Mouse (Mus musculus) intestine, embryonic 14.5 days (tissue): ENCODE data around the gene Mylk2. TPM values are rescaled to one million over a fixed set of nuclear protein-coding genes. Genes with fewer than 3 reads are reported as not detected.

ENCODE experiments used
- ATAC-seq: fragments of 200-750 bp; cut with Nextera tagmentation; replicated peaks from 2 replicates; pipeline ENCODE4 v1.8.0; 2017; ENCODE audit warnings: low read depth, moderate number of reproducible peaks, moderate TSS enrichment, moderate library complexity; ENCODE audit not compliant: low FRiP score, low TSS enrichment
- DNase-seq: peaks from one replicate; pipeline ENCODE4 v3.0.0-alpha.2; 2018; ENCODE audit warnings: low spot score
- H3K27ac ChIP-seq: fragments of 300-500 bp; sonication (generic); 2 replicates; pipeline ENCODE4 v1.5.1; 2014; ENCODE audit warnings: low read depth, mild to moderate bottlenecking, control low read depth
- H3K27me3 ChIP-seq: fragments of 300-500 bp; sonication (generic); replicated peaks from 2 replicates; pipeline ENCODE4 v1.6.1; 2014; ENCODE audit warnings: low read length, control low read depth; ENCODE audit not compliant: control insufficient read depth, insufficient read depth
- H3K36me3 ChIP-seq: fragments of 300-500 bp; sonication (generic); 2 replicates; pipeline ENCODE4 v1.6.1; 2014; ENCODE audit warnings: low read length, control low read depth; ENCODE audit not compliant: control insufficient read depth, insufficient read depth
- H3K4me1 ChIP-seq: fragments of 300-500 bp; sonication (generic); replicated peaks from 2 replicates; pipeline ENCODE4 v1.6.1; 2014; ENCODE audit warnings: low read length, control low read depth, mixed read lengths; ENCODE audit not compliant: control insufficient read depth, insufficient read depth
- H3K4me2 ChIP-seq: fragments of 300-500 bp; sonication (generic); 2 replicates; pipeline ENCODE4 v1.6.1; 2014; ENCODE audit warnings: low read length
- H3K4me3 ChIP-seq: fragments of 300-500 bp; sonication (generic); 2 replicates; pipeline ENCODE4 v1.5.1; 2014; ENCODE audit warnings: low read depth, low read length, control low read depth, mixed read lengths
- H3K9ac ChIP-seq: fragments of 300-500 bp; sonication (generic); 2 replicates; pipeline ENCODE4 v1.6.1; 2014; ENCODE audit warnings: mild to moderate bottlenecking, low read length
- H3K9me3 ChIP-seq: fragments of 300-500 bp; sonication (generic); 2 replicates; pipeline ENCODE4 v1.6.1; 2016; ENCODE audit warnings: low read length, control low read depth; ENCODE audit not compliant: control insufficient read depth
- WGBS: fragments of 180-500 bp; shearing (Covaris S2); extraction: QIAGEN DNeasy Blood & Tissue Kit; methylation state at CpG from one replicate; pipeline ENCODE4 v1.1.7; 2014; 5-methylcytosine and 5-hydroxymethylcytosine counted together
- polyA plus RNA-seq: library from polyadenylated mRNA; unstranded; fragments of >200 nt; fragmentation: Nextera tagmentation; extraction: Ambion mirVana; gene quantifications from 2 replicates; pipeline ENCODE4 v1.2.1, GENCODE M21; 2014

Mylk2 gene
- polyA plus RNA-seq, 1 experiment from 2014 or later, result 0.09 TPM

DNA sequence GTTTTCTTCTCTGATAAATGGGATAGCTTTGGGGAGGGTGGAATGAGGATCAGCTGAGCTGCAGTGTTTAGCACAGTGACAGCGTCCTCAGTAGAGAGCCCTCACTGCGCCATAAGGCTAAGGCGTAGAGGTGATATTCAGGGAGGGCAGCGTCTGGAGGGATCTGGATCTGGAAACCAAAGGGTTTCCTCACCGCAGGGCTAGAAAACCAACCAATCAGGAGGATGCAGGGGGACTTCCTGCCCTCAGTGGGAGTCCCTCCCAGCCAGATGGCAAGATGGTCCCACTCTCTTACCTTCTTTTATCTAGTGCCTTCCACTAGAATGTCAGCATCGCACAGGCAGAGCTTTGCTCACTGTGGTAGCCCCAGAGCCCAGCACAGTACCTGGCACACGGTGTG is 30.6 kb downstream of the Mylk2 start:
- Histone ChIP-seq H3K27ac (no peak overlapping the region), H3K27me3 (peaks cover 70% of the 10 kb centered on the region), H3K9me3 (no peaks in the 10 kb centered on the region), H3K9ac (no peak overlapping the region), H3K4me2 (no peak overlapping the region), H3K36me3 (no peaks in the 10 kb centered on the region), H3K4me3 (no peak overlapping the region), H3K4me1 (no peaks in the 10 kb centered on the region)
- ATAC-seq (no peak), DNase-seq (no peak)
- 23% methylated on average over 7 of the region's 7 CpGs for WGBS

DNA sequence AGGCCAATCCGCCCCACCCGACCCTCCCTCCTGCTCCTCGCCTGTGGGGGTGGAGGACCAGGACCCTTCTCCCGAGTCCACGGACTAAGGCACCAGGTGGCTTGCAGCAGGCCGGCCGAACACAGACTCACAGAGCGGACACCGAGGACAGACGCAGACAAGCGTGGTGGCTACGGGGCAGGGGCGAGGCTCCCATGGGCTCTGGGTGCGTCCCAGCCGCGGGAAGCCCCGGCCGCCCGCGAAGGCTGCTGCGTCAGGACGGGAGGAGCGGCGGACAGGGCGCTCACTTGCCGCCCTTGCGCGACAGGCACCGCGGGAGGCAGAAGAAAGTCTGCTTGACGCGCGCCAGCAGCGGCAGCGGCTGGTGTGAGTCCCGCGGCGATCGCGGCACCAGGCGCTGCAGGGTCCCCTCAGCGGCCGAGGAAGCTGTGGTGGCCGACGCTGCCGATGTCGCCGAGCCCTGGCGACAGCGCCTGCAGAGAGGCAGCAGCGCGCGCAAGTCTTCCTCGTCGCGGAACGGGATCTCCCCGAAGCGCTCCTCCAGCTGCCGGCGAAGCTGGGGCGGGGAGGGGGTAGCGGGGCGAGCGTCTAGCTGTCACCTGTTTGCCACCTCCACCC is 31.9 kb downstream of the Mylk2 start:
- Histone ChIP-seq H3K36me3 (no peaks in the 10 kb centered on the region), H3K4me2 (peak overlapping the region; percentile 58), H3K9me3 (no peaks in the 10 kb centered on the region), H3K27ac (no peak overlapping the region), H3K9ac (no peak overlapping the region), H3K4me3 (peak overlapping the region; percentile 36), H3K4me1 (no peaks in the 10 kb centered on the region), H3K27me3 (peaks cover 76% of the 10 kb centered on the region)
- 1% methylated on average over 40 of the region's 65 CpGs for WGBS
- DNase-seq (no peak), ATAC-seq (no peak)

DNA sequence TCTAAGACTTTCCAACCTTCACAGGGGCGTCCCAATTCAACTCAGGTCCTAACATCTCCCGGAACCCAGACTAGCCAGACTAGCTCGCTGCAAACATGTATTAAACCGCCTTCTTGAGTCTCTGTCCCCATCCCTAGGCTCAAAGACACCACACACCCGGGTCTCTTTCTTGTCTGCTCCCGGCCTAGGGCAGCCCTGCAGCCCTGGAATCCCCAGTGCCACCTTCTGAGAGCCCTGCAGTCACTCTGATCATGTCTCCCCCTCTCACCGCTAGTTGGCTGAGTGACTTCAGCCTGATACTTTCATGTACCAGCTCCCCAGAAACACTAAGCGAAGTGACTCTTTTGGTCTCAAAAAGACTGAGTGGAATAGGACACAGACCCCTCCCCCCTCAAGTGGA is 32.4 kb downstream of the Mylk2 start:
- no peaks in the 10 kb centered on the region for H3K36me3 ChIP-seq
- 7% methylated on average over 8 of the region's 8 CpGs for WGBS
- ATAC-seq (no peak), DNase-seq (no peak)
- peaks cover 79% of the 10 kb centered on the region for H3K27me3 ChIP-seq
- H3K27ac ChIP-seq, result no peak overlapping the region
- peak overlapping the region; percentile 58 for H3K4me2 ChIP-seq
- no peaks in the 10 kb centered on the region for H3K4me1 ChIP-seq
- peak overlapping the region; percentile 36 for H3K4me3 ChIP-seq
- H3K9ac ChIP-seq, result no peak overlapping the region
- H3K9me3 ChIP-seq, result no peaks in the 10 kb centered on the region

DNA sequence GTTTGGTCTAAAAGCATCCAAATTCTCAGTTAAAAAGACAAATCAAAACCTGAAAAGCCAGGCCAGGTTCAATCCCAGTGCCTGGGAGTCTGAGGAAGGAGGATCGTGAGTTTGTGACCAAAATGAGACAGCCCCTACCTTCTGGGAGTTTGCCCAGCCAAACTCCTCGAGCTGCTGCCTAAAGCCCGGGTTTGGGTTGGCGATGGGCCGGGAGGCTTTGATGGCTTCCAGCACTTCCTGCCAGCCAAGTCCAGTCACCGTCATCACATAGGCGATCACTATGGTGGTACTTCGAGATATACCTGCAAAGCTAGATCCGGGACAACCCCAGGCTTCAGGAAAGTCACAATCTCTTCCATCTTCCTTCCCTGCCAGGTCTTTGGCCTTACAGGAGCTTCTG is 32.9 kb downstream of the Mylk2 start:
- H3K36me3 ChIP-seq, result no peaks in the 10 kb centered on the region
- H3K9me3 ChIP-seq, result no peaks in the 10 kb centered on the region
- DNase-seq, result no peak
- H3K9ac ChIP-seq, result no peak overlapping the region
- no peak overlapping the region for H3K27ac ChIP-seq
- H3K27me3 ChIP-seq, result peaks cover 83% of the 10 kb centered on the region
- 49% methylated on average over 9 of the region's 9 CpGs for WGBS
- no peak overlapping the region for H3K4me3 ChIP-seq
- ATAC-seq, result no peak
- no peaks in the 10 kb centered on the region for H3K4me1 ChIP-seq
- H3K4me2 ChIP-seq, result no peak overlapping the region

DNA sequence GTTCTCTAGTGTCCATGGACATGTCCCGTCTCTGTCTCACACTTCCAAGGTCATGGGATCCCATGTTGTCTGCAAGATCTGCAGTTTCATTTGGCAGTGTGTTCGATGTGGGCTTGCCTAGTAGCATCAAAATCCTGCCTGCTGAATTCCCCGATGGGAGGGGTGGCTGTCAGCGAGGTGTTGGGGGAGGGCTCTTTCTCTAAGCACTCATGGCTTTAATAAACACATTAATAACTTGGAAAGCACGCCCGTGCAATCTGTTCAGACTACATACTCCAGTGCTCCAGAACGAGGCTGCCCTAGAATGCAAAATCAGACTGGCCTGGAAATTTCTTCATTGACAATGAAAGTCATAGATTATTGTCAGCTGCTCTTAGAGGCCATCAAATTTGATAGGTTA is 35.9 kb downstream of the Mylk2 start:
- no peak for ATAC-seq

DNA sequence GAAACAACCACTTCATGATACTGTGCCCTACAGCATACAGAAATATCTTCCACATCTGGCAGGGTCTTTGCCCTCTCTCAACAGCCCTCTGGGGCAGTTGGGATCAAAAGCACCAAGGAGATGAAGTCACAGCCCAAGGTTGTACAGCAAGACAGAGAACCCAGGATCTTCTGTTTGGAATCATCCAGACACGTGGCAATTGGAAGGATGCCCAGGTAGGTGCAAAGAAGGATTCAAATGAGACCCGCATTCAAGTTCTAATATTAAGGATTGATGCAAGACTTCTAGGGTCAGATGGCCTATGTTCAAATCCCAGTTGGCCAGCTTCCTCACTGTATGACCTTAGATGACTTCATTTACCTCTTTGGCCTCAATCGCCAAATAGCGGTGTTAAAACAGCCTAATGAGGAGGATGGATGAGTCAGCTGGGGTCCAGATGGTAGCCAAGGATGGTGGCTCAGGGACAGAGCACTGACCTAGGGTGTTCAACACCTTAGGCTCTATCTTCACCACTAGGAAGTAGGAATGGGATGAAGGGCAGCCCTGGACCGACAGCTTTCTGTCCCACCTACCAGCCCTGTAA is 37.4 kb downstream of the Mylk2 start:
- 84% methylated on average over 5 of the region's 5 CpGs for WGBS
- Histone ChIP-seq H3K4me2 (no peak overlapping the region), H3K36me3 (no peaks in the 10 kb centered on the region), H3K27ac (no peak overlapping the region), H3K4me3 (no peak overlapping the region), H3K4me1 (no peaks in the 10 kb centered on the region), H3K9me3 (no peaks in the 10 kb centered on the region), H3K9ac (no peak overlapping the region), H3K27me3 (peaks cover 85% of the 10 kb centered on the region)
- ATAC-seq, result no peak
- no peak for DNase-seq

More for the DNA sequence above, 35.9 kb downstream of the Mylk2 start:
- no peak overlapping the region for H3K4me3 ChIP-seq
- no peaks in the 10 kb centered on the region for H3K9me3 ChIP-seq
- no peak for DNase-seq
- H3K9ac ChIP-seq, result no peak overlapping the region
- H3K4me1 ChIP-seq, result no peaks in the 10 kb centered on the region
- H3K4me2 ChIP-seq, result no peak overlapping the region
- H3K27ac ChIP-seq, result no peak overlapping the region
- WGBS, result 43% methylated on average over 7 of the region's 7 CpGs
- peaks cover 87% of the 10 kb centered on the region for H3K27me3 ChIP-seq
- no peaks in the 10 kb centered on the region for H3K36me3 ChIP-seq

DNA sequence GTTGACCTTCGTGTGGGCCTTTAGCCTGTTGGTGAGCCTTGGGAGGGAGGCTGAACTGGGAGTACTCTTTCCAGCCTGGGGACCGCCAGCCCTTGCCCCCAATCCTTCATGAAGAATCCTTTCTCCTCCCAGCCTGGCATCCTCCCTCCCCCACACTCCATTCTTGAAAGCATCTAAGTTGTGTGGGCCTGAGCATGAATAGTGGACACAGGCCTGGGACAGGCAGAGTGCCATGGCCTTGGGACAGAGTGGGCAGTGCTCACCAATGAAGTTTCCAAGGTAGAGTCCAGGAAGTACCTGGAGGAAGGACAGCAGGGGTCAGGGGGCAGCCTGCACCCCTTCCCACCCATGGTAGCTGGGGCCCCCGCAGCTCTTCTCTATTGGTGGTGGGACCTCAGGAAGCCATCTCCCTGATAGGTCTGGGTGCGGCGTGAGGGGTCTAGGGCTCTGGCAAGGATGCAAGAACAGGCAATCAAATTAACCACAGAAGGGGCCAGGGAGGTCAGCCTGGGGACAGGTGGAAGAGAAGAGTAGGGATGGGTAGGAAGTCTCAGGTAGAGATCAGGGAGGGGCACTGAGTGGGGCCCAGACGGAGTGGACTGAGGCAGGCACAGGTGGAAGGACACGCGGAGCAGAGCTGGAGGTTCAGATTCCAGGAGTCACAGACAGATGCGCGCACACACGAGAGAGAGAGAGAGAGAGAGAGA is 39.4 kb downstream of the Mylk2 start:
- no peak for DNase-seq
- WGBS, result 38% methylated on average over 11 of the region's 11 CpGs
- Histone ChIP-seq H3K27me3 (peaks cover 75% of the 10 kb centered on the region), H3K4me1 (no peaks in the 10 kb centered on the region), H3K4me3 (peak overlapping the region; percentile 54; the same call in 1 of the 2 replicates), H3K9ac (no peak overlapping the region), H3K27ac (no peak overlapping the region), H3K4me2 (peak overlapping the region; percentile 95; the same call in 1 of the 2 replicates), H3K9me3 (no peaks in the 10 kb centered on the region), H3K36me3 (no peaks in the 10 kb centered on the region)
- no peak for ATAC-seq

DNA sequence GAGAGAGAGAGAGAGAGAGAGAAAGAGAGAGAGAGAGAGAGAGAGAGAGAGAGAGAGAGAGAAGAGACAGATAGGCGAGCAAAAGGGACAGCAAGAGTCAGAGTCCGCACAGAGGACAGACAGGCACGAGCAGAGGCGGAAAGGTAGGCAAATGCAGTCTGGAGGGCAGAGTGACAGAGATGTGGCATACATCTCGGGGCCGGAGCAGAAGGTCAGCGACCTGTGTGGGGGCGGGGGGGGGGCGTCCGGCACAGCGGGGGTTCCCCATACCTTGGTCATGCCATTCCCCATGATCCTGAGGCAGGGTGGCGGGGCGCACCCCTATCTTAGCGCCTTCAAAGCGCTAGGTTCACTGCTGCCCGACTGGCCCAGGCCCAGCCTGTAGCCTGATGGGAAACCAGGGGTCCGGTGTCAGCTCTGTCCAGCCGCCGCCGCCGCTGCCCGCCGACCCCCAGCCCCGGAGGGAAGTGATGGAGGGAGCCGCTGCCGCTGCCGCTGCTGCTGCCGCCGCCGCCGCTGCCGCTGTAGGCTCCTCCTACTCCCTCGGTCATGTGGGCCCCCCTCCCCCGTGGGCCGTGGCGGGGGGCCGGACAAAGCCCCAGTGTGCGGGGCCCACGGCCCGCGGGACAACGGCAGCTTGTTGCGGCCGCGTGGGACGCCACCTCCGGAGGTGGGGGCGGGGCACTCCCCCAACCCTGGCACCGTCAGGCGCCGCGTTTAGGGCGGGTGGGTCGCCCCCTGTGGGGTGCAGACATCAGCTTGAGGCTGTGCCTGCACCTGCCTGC is 40.1 kb downstream of the Mylk2 start, which contains the start of gene Dusp15:
Gene Dusp15 (minus strand): TSS at position 634 of the 785 bp plus-strand sequence.
- H3K4me2 ChIP-seq, result peak within 1 kb of the TSS; percentile 95
- H3K9me3 ChIP-seq, result no peaks in the 10 kb centered on the region
- no peak within 1 kb of the TSS for H3K27ac ChIP-seq
- peak within 1 kb of the TSS; percentile 54 for H3K4me3 ChIP-seq
- no peaks in the 10 kb centered on the region for H3K36me3 ChIP-seq
- ATAC-seq, result peak; percentile 41; the same call in 1 of the 2 replicates
- 1% methylated on average over 54 of the region's 54 CpGs for WGBS
- H3K4me1 ChIP-seq, result no peaks in the 10 kb centered on the region
- DNase-seq, result peak; percentile 65
- H3K9ac ChIP-seq, result peak within 1 kb of the TSS; percentile 28
- peaks cover 67% of the 10 kb centered on the region for H3K27me3 ChIP-seq
